Mouse (Mus musculus) effector memory CD4-positive, alpha-beta T cell, adult 7 months (primary cell): ENCODE results near the gene Becn1. TPM values are rescaled to one million over a fixed set of nuclear protein-coding genes. Genes with fewer than 3 reads are reported as not detected.

ENCODE experiments used
- polyA plus RNA-seq: library from polyadenylated mRNA; unstranded; fragments of 100-300 nt; shearing (Covaris generic); gene quantifications from one replicate; pipeline ENCODE4 v1.2.1, GENCODE M21; 2017

Gene Becn1
- 206 TPM for polyA plus RNA-seq

DNA sequence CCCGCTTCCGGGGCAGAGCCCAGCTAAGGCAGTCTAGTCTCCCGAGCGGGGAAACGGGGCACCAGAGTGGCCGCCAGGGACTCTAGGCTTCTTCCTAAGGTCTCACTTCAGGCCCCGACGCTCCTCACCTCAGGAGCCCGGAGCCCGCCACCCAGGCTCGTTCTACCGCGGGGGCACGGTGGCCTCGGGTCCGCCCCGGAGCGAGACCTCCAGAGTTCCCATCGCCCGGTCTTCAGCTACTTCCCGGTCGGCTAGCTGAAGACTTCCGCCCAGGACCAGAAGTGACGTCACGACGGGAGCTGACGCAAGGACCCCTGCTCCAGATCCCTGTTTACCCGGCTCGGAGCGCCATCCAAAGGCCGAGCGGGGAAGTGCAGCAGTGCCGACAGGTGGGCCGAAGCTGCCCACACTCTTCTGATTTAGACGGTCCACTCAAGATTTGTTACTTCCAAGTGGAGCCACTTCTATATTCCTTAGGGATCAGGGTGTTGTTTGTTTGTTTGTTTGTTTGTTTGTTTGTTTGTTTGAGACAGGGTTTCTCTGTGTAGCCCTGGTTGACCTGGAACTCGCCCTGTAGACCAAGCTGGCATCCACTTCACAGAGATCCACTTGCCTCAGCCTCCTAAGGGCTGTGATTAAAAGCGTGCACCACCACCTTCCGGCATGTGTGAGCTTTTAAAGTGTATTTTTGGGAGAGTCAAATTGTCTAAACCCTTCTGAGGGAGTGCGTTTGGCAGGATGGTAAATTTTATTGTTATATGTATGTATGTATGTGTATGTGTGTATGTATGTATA is at the start of gene Becn1:
Gene Becn1 (minus strand): TSS at position 283 of the 795 bp plus-strand sequence.

DNA sequence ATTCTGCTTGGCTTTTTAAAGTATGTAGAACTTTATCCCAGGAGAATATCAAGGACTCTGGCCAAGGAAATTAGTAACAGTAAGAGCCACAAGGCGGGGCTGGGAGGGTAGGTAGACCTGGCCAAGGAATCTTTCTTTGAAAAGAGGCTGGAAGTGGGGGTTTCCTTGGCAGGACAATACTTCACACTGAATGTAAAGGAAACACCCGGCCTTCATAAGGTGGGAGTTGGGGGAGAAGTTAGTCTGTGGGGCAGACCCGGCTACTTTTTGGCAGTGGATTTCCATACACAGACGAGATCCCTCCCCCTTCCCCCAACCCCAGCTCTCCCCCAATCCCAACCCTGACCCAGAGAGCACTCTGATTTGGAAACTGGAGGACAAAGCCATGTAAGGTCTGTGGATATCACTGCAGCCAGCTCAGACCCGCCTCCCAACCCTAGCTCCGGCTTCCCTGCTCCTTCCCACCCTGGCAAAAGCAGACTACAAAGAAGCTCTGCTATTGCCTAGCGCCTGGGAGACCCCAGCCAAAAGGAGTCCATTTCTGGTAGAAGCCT is 28.4 kb upstream of the Becn1 start, which contains the start of gene Aoc3:
Gene Aoc3 (plus strand): TSS at position 235 of the 554 bp plus-strand sequence.

GRCm38 (mm10) chr11:101324763-101325162 is 22.7 kb upstream of the Becn1 start, which contains the start of gene Aoc2:
TSS of gene Aoc2 (plus strand) at chr11:101325063.

DNA sequence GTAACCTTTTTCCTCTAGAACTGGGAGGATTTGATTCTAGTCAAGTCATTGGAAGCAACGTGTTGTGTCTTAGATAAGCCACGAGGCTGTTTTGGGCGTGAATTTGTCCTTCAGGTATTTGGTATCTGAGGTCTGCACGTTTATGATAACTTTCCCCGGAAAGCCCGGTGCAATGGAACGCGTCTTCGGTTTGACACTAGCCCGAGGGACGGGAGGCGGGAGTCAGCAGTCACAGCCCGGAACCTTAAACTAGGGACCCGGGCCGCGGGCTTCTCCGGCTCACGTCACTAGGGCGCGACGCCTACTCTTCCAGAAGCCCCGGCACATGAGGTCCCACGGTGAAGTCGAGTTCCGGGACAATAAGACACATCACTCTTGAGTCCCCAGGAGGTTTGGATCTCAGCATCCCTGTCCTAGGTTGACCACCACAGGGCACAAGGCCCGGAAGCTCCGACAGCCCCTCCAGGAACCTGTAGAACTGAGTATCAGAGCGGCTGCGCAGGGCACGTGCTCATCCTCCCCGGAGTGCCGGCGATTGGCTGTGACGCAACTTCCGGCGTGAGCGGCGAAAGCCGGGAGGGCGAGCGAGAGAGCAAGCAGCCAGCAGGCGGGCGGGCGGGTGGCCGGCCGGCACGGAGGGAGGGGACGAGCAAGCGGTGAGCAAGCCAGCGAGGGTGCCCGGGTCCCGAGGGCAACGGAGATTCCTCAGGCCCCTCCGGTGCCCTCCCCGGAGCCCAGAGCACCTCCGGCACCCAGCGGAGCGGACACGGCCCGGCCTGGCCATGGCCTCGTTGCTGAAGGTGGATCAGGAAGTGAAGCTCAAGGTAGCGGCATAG is 13.8 kb upstream of the Becn1 start, which contains the start of gene Psme3:
Gene Psme3 (plus strand): TSS at position 549 of the 836 bp plus-strand sequence.

GRCm38 (mm10) chr11:101278223-101279192 is 23.6 kb downstream of the Becn1 start, which contains the start of the genes Cntd1 and Coa3:
TSS of gene Cntd1 (plus strand) at chr11:101279012.
TSS of gene Coa3 (minus strand) at chr11:101279114.

DNA sequence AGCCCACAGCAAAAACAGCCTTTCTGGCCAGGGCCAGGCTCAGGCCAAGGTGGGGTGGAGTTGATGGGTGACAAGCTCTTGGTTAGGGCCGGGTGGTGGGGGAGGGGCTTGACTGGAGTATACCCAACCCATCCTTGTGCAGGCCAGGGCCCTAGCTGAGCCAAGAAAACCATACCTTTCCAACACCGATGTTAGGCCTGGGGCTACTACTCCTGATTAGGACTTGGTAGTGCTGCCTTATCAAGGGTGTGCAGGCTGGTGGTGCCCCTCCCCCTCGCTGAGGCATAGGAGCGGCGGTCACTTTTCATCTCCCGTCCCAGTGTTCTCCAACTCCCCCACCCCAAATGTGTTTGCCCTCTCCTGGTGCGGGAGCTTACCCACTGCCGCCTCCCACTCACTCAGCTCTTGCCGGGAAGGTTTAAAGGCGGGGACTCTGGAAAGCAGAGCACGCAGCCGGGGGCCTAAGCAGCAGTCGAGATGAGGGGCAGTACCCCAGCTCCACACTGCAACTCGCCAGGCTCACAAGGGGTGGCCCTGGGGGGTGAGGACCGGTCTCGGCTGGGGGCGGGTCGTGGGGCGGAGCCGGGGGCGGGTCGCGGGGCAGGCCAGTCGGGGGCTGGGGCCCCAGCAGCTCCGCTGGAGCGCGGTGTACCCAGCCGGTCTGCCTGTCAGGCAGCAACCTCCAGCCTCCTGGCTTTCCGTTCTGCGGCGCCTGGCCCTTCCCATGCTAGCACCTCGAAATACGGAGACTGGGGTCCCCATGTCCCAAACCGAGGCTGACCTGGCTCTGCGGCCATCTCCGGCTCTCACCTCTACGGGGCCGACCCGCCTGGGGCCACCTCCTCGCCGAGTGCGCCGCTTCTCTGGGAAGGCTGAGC is 41.9 kb downstream of the Becn1 start, which contains the start of gene Wnk4:
Gene Wnk4 (plus strand): TSS at position 620 of the 878 bp plus-strand sequence.

DNA sequence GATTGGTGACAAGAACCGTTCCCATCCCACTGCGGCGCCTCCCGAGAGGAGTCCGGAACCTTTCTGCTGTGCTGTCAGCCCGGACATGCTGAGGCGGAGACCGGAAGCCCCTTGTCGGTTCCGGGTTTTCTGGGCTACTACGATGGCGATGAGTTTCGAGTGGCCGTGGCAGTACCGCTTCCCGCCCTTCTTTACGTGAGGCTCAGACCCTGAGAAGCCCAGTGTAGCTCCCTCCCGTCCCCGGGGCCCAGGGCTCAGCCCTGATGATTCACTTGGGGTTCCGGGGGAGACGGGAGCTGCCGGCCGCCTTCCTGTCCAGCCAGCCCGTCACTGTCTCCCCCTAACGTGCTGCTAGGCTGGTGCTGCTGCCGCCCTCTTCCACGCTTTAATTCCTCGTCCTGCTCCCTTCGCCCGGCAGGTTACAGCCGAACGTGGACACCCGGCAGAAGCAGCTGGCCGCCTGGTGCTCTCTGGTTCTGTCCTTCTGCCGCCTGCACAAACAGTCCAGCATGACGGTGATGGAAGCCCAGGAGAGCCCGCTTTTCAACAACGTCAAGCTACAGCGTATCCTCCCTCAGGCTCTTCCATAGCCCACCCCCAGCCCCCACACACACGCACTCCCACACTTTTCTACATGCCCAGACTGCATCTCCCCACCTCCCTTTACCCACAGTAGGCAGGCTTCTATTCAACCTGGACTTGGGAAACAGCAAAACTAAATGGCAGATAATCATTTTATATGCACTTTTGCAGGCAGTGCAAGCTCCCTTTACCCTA is 48.3 kb downstream of the Becn1 start, which contains the start of gene Vps25:
Gene Vps25 (plus strand): TSS at position 95 of the 777 bp plus-strand sequence.

DNA sequence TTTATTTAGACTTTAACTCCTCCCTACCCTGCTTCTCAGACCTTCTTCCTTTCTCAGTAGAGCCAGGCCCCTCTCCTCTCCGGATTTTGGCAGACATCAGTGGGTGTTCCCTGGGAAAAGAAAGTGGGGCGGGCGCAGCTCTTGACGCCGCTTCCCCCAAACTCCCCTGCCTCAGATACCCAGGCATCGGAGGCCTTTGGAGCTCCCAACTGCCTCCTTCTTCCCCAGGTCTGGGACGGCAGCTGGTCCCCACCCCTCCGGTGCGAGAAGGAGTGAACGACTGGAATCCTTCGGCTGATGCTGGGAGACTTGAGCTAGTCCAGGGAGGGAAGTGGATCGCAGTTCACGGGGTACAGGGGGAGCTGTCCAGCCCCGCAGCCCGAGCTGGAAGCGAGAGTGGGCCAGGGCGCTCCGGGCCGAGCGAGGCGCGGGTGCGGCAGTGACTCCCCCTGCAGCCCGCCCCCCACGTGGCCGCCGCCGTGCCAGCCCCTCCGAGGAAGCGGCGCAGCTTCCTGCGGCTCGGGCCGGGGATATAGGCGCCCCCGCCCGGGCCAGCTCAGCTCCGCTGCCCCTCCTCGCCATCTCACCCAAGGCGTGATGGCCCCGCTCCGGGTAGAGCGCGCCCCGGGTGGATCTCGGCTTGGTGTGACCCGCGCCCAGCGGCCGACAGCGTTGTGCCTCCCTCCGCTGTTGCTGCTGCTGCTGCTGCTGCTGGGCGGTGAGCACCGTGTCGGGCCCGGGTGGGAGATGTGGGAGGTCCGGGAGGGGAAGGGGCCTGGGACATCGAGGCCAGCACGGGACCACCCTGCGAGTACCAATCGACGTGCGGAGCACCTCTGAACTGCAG is 56.0 kb downstream of the Becn1 start, which contains the start of gene Ramp2:
Gene Ramp2 (plus strand): TSS at position 174 of the 847 bp plus-strand sequence.

Other genes starting within 250 kb of the Becn1 start
- 6.4 TPM for gene Naglu, start 232.3 kb downstream of the Becn1 start, polyA plus RNA-seq
- 0.38 TPM for gene Hsd17b1, start 223.9 kb downstream of the Becn1 start, polyA plus RNA-seq
- 12.0 TPM for gene Coasy, start 219.7 kb downstream of the Becn1 start, polyA plus RNA-seq
- 46.3 TPM for gene Mlx, start 215.0 kb downstream of the Becn1 start, polyA plus RNA-seq
- 2.1 TPM for gene Psmc3ip, start 206.8 kb downstream of the Becn1 start, polyA plus RNA-seq
- 42.1 TPM for gene Retreg3, start 182.4 kb downstream of the Becn1 start, polyA plus RNA-seq
- 11.4 TPM for gene Tubg1, start 182.3 kb downstream of the Becn1 start, polyA plus RNA-seq
- 0.27 TPM for gene Tubg2, start 146.4 kb downstream of the Becn1 start, polyA plus RNA-seq
- 0.11 TPM for gene Cntnap1, start 131.8 kb downstream of the Becn1 start, polyA plus RNA-seq
- not detected for gene Plekhh3, start 130.9 kb downstream of the Becn1 start, polyA plus RNA-seq
- gene Ccr10, start 126.8 kb downstream of the Becn1 start, polyA plus RNA-seq: not detected
- 87.5 TPM for gene Ezh1, start 75.8 kb downstream of the Becn1 start, polyA plus RNA-seq
- 2.8 TPM for gene Ramp2, start 56.3 kb downstream of the Becn1 start, polyA plus RNA-seq
- gene Vps25, start 48.6 kb downstream of the Becn1 start, polyA plus RNA-seq: 87.7 TPM
- gene Wnk4, start 41.7 kb downstream of the Becn1 start, polyA plus RNA-seq: 0.30 TPM
- not detected for gene Cntd1, start 23.3 kb downstream of the Becn1 start, polyA plus RNA-seq
- gene Coa3, start 23.2 kb downstream of the Becn1 start, polyA plus RNA-seq: 48.4 TPM
- 167 TPM for gene Psme3, start 13.9 kb upstream of the Becn1 start, polyA plus RNA-seq
- 3.3 TPM for gene Aoc2, start 22.8 kb upstream of the Becn1 start, polyA plus RNA-seq
- not detected for gene Aoc3, start 28.3 kb upstream of the Becn1 start, polyA plus RNA-seq
- not detected for gene G6pc, start 65.3 kb upstream of the Becn1 start, polyA plus RNA-seq
- 26.2 TPM for gene Aarsd1, start 115.3 kb upstream of the Becn1 start, polyA plus RNA-seq
- gene Gm27029, start 122.5 kb upstream of the Becn1 start, polyA plus RNA-seq: 3.5 TPM
- gene Rundc1, start 122.8 kb upstream of the Becn1 start, polyA plus RNA-seq: 33.8 TPM
- 4.8 TPM for gene Ptges3l, start 123.0 kb upstream of the Becn1 start, polyA plus RNA-seq
- 323 TPM for gene Rpl27, start 140.0 kb upstream of the Becn1 start, polyA plus RNA-seq
- gene Ifi35, start 146.1 kb upstream of the Becn1 start, polyA plus RNA-seq: 127 TPM
- gene Rnd2, start 162.7 kb upstream of the Becn1 start, polyA plus RNA-seq: 0.27 TPM
- gene Vat1, start 163.9 kb upstream of the Becn1 start, polyA plus RNA-seq: 0.62 TPM
- gene Brca1, start 249.7 kb upstream of the Becn1 start, polyA plus RNA-seq: 2.2 TPM
- 136 TPM for gene Nbr1, start 249.9 kb upstream of the Becn1 start, polyA plus RNA-seq